Mouse (Mus musculus): ENCODE data around the gene Tmem97.
A peak's percentile ranks its signal among the peaks of the same experiment; 100 is the strongest.

The Tmem97 gene

GRCm38 (mm10) chr11:78509148-78509547 lies 41.4 kb downstream of the Tmem97 start:
- DNase-seq, result no peak

GRCm38 (mm10) chr11:78505430-78505829 lies 45.1 kb downstream of the Tmem97 start:
- DNase-seq, result no peak

GRCm38 (mm10) chr11:78502909-78503650 lies 47.5 kb downstream of the Tmem97 start, which contains the start of gene Sebox:
Gene Sebox (plus strand): TSS chr11:78503447.
- no peak for DNase-seq

GRCm38 (mm10) chr11:78501529-78501928 lies 49.0 kb downstream of the Tmem97 start:
- no peak for DNase-seq

GRCm38 (mm10) chr11:78500623-78501202 lies 49.9 kb downstream of the Tmem97 start:
- DNase-seq, result no peak

- no peak for DNase-seq
These were observed 51.0 kb downstream of the Tmem97 start for GRCm38 (mm10) chr11:78499543-78499942.

- no peak for DNase-seq
These were observed 51.6 kb downstream of the Tmem97 start, which contains the start of gene Vtn for GRCm38 (mm10) chr11:78499004-78499403. Gene Vtn (plus strand): TSS chr11:78499091.

- DNase-seq, result peak; percentile 95
These were observed 52.7 kb downstream of the Tmem97 start, which contains the start of gene Sarm1 for GRCm38 (mm10) chr11:78497544-78498522. Gene Sarm1 (minus strand): TSS chr11:78497754.

- no peak for DNase-seq
These were observed 53.5 kb downstream of the Tmem97 start for GRCm38 (mm10) chr11:78497071-78497541.

GRCm38 (mm10) chr11:78495904-78496303 lies 54.7 kb downstream of the Tmem97 start:
- DNase-seq, result peak in 1 of 2 experiments; percentile 11

Measured in lung, adult 18-20 months (tissue).